Mouse (Mus musculus): ENCODE data around the gene Paqr4.
"Not testable (repeated sequence)": the region's sequence is repeated elsewhere in the genome, so short reads cannot be mapped to it uniquely, and the experiment has no call there.

Paqr4 gene

GRCm38 (mm10) chr17:23740598-23741021, at the start of gene Paqr4:
Paqr4 (minus strand) TSS chr17:23740867.
- DNase-seq (ENCODE audit: low spot score), result no peak

GRCm38 (mm10) chr17:23789749-23790268, 49.1 kb upstream of the Paqr4 start:
- no peak for DNase-seq (ENCODE audit: low spot score)

GRCm38 (mm10) chr17:23788973-23789372, 48.3 kb upstream of the Paqr4 start:
- no peak for DNase-seq (ENCODE audit: low spot score)

- no peak for DNase-seq (ENCODE audit: low spot score)
Observed at GRCm38 (mm10) chr17:23786510-23786931, 45.9 kb upstream of the Paqr4 start.

DNA sequence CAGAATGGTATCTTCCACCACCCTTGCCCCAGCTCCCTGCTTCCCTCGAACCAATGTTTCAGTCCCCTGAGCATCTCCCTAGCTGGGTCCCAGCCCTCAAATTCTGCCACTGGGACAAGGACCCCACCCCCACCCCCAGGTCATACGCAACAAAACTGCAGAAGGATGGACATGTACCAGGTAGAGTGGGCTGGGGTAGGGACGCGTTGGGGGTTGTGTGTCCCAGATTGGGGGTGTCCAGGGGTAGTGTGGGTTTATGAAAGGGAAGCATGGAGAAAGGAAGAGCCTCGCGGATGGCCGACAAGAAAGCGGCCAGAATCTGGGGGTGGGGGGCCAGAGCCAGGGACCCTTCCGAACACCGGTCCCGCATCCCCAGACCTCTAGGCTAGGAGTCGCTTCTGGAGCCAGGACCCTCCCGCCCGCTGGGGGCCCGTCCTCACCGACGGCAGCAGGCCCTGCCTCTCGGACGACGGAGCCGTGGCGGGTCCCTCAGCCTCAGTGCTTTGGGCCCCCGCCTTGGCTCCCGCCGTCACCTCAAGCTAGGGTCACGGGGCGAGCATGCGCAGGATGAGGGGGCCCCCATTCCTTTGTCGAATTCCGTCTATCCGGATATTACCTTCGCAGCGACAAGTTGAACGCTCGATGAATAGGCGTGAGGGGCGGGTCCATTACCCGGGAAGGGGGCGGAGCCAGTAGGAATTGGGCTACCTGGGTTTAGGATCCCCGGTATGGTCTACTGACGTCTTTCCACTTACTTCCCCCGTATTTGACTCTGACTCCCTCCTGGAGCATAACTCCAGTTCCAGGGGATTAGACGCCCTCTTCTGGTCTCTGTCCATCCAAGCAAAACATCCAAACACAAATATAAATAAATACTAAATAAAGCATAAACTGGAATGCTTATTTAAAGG, 45.1 kb upstream of the Paqr4 start, which contains the start of gene Flywch2:
Flywch2 (minus strand) TSS at position 521 of the 911 bp plus-strand sequence.
- DNase-seq (ENCODE audit: low spot score), result peak; percentile 62

GRCm38 (mm10) chr17:23783352-23783751, 42.7 kb upstream of the Paqr4 start:
- no peak for DNase-seq (ENCODE audit: low spot score)

DNA sequence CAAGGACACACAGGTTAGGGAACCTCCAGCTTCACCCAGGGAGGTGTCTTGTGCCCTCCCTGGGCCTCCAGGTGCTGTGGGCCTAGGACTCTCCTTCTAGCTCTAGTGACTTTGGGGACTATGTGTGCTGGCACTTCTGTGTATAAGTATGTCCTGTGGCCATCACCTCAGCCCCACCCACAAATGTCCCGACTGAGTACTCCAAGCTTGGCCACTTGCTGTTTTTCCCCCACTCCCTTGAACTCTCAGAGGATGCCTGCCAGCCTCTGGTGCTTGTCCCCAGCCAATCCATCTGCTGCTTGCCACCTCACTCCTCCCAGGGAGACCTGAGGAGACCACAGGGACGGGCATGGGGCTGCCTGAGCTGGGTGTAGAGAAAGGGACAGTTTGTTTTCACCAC, 37.8 kb upstream of the Paqr4 start:
- DNase-seq (ENCODE audit: low spot score), result no peak

DNA sequence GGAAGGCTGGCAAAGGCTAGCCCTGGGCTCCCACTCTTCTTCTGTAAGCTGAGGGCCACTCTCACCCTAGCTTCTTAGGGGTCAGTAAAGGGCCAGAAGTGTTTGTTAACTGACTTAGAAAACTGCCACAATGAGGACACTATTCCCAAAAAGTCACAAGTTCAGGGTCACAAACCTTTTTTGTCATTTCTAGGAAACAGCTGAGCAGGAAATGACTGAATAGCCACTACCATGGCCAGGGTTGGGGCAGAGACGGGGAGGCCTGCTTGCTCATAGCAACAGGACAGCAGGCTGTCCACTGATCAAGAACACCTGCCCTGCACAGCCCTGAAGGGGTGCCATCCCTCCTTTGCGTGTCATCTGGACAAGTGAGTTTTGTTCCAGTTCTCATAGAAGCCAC, 36.5 kb upstream of the Paqr4 start:
- no peak for DNase-seq (ENCODE audit: low spot score)

DNA sequence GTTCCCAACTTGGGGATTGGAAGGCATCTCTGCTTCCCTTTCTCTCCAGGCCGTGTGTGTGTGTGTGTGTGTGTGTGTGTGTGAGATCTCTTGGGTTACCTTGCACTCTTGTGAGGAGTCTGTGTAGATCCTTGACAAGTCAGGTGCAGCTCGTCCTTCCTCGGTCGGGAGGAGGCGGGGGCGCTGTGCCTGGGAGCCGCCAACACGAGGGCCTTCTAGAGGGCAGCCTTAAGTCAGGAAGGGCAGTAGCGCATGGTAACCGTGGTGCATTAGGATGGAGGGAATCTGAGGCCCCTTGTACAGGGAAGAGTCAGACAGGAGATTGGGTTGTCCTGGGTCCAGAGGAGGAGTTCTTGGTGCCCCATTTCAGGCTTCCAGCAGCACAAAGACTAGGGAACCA, 35.5 kb upstream of the Paqr4 start:
- DNase-seq (ENCODE audit: low spot score), result no peak

DNA sequence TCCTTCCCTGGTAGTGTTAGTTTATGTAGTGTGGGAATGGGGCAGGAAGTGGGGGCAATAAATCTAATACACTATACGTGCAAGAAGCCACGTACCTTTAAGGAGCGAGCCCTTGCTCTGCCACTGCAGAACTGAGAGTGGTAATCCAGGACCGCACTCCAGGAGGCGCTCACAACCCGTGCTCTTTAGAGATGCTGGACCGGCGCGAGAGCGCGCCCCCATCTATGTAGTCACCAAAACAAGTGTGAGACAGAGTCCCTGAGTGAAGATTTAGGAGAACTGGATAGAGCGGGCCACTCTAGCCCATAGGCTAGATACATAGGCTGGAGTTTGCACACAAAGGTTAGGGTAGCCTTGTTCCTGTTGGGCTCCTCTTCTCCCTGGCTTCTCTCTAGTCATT, 33.4 kb upstream of the Paqr4 start:
- DNase-seq (ENCODE audit: low spot score), result peak; percentile 66

DNA sequence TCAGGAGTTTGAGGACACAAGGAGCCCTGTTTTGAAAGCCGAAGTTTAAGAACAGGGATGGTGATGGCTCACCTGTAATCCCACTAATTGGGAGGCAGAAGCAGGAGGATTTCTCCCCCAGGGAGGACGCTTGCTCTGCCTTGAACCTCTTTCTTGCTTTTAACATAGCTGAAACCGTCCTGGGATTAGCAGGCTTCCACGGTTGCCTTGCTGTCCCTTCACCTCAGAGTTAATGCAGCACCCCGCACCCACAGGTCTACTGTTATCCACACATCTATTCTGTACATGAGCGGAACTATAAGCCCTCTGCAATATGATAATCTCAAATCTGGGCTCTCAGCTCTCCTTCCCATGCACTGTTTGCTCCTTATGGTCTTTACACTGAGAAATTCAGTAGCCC, 33.0 kb upstream of the Paqr4 start:
- DNase-seq (ENCODE audit: low spot score), result no peak

DNA sequence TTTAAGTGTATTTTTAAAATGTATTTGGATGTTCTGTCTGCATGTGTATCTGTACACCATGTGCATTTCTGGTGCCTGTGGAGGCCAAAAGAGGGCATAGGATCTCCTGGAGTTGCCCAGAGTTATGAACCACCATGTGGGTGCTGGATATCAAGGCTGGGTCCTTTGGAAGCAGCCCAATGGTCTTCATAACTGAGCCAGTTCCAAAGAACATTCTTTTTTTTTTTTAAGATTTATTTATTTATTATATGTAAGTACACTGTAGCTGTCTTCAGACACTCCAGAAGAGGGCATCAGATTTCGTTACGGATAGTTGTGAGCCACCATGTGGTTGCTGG, 31.5 kb upstream of the Paqr4 start:
- not testable (repeated sequence) for DNase-seq (ENCODE audit: low spot score)

GRCm38 (mm10) chr17:23771284-23772218, 30.9 kb upstream of the Paqr4 start, which contains the start of gene Flywch1:
Flywch1 (minus strand) TSS chr17:23771602.
- peak; percentile 97 for DNase-seq (ENCODE audit: low spot score)

DNA sequence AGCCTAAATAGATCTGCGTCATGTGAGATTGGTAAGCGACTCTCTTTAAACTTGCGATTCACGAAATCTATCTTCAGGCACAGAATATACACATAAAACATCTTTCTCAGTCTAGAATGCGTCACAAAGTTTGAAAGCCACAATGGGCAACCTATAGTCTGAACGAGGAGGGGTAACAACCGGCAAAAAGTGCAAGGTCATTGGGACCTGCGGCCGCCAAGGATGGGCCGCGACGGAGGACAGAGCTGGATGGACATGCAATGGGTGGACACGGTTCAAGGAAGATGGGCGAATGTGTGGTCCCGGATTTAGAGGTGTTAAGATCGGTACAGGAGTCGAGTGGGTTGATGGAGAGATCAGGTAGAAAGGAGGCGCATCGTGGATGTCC, 30.2 kb upstream of the Paqr4 start:
- no peak for DNase-seq (ENCODE audit: low spot score)

DNA sequence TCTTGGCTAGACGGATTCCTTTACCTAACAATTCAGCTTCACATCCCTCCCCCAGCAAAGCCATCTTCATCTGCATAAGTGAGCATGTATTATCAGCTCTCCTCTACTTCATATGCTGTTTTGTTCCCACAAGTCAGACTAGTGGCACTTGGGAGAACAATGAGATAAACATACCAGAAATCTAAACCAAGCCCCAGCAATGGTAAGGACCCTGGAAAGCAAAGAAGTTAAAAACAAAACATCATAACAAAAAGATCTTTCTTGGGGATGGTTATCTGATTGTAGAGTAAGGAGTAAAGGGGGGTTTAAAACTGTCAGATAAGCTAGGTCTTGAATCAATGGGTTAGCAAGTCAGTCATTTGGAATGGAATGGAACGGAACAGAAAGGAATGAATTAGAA, 29.8 kb upstream of the Paqr4 start:
- DNase-seq (ENCODE audit: low spot score), result no peak

GRCm38 (mm10) chr17:23762976-23763375, 22.3 kb upstream of the Paqr4 start:
- DNase-seq (ENCODE audit: low spot score), result no peak

DNA sequence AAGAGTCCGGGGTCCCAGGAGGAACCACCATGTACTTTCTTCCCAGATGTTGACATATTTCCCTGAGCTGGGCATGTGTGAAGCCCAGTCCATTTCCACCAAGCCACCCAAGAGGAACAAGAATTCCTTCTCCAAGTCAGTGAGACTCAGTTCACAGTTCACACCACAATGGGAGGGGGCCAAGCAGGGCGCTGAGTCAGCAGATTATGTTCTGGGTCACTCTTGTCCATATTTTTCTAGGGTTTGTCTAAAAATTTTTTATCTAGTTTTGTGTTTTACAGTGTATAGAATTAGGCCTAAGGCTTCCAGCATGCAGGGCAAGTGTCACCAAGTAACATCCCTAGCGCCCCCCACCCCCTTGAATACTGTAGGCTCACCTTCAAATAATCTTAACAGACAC, 20.5 kb upstream of the Paqr4 start:
- no peak for DNase-seq (ENCODE audit: low spot score)

GRCm38 (mm10) chr17:23760231-23760630, 19.6 kb upstream of the Paqr4 start:
- DNase-seq (ENCODE audit: low spot score), result no peak

DNA sequence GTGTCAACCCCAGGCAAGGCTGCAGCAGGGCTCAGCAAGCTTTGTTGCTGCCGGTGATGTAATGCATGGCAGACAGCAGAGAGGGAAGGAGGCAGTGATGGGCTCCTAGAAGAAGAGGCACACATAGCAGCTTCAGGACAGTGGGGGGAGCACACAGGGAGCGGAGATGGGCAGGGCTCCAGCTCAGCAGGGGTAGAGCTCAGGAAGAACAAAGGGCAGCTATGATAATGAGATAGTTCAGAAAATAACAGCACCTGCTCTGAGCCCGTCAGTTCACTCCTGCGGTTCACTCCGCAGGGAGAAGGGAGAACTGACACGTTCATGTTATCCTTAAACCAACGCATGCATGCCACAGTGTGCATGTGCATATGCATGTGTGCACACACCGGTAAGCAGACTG, 18.1 kb upstream of the Paqr4 start:
- DNase-seq (ENCODE audit: low spot score), result no peak

- DNase-seq (ENCODE audit: low spot score), result no peak
Observed at GRCm38 (mm10) chr17:23757581-23757980, 16.9 kb upstream of the Paqr4 start.

DNA sequence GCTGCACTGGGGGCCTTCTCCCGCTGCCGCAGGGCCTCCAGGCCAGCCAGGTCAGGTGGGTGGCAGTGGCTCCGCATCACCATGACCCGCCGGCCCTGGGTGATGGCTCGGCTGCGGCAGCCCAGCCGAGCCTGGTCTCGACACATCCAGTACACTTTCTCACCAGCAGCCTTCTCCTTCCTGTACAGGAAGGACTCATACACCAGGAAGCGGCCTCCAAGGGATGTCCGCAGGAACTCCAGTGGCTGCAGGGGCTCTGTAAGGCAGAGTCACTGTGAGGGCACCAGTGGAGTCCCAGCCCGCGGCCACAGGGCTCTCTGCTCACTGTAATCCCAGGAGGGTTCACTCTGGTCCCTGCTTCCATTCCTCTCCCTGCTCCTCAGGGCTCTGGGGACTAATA, 15.0 kb upstream of the Paqr4 start:
- DNase-seq (ENCODE audit: low spot score), result no peak

GRCm38 (mm10) chr17:23749400-23750191, 8.9 kb upstream of the Paqr4 start:
- no peak for DNase-seq (ENCODE audit: low spot score)

Measured in ovary, adult 18-20 months (tissue).